Mouse (Mus musculus) small intestine, adult 2 months (tissue): ENCODE data around the gene Gm20388. TPM values are rescaled to one million over a fixed set of nuclear protein-coding genes. Genes with fewer than 3 reads are reported as not detected.

Experiments
- H3K27ac ChIP-seq: fragments of 200-500 bp; 2 replicates; pipeline ENCODE4 v1.5.1; 2012; ENCODE audit warnings: low read depth, low read length, control low read depth, inconsistent platforms; ENCODE audit not compliant: insufficient read depth
- H3K27me3 ChIP-seq: fragments of 200-500 bp; 2 replicates; pipeline ENCODE4 v1.6.1; 2012; ENCODE audit warnings: mild to moderate bottlenecking, moderate library complexity, low read length, inconsistent platforms; ENCODE audit not compliant: control insufficient read depth, insufficient read depth
- H3K36me3 ChIP-seq: fragments of 200-500 bp; 2 replicates; pipeline ENCODE4 v1.6.1; 2012; ENCODE audit warnings: mild to moderate bottlenecking, low read length, control low read depth, inconsistent platforms; ENCODE audit not compliant: control insufficient read depth, insufficient read depth
- H3K4me1 ChIP-seq: fragments of 200-500 bp; 2 replicates; pipeline ENCODE4 v1.6.1; 2012; ENCODE audit warnings: low read length, inconsistent platforms, mixed read lengths; ENCODE audit not compliant: control insufficient read depth, insufficient read depth, insufficient read length
- H3K4me3 ChIP-seq: fragments of 200-500 bp; 2 replicates; pipeline ENCODE4 v1.5.1; 2012; ENCODE audit warnings: low read depth, mild to moderate bottlenecking, control low read depth, inconsistent platforms, low read length, moderate library complexity
- CTCF ChIP-seq: fragments of 200-500 bp; IDR thresholded peaks from 2 replicates; pipeline ENCODE4 v1.5.1; 2012; ENCODE audit warnings: low read depth, mild to moderate bottlenecking, control low read depth, inconsistent platforms, low read length, moderate library complexity, mixed read lengths; ENCODE audit not compliant: insufficient replicate concordance, insufficient read length; ENCODE audit errors: extremely low read depth
- POLR2A ChIP-seq: fragments of 200-500 bp; IDR thresholded peaks from 2 replicates; pipeline ENCODE4 v1.6.1; 2012; ENCODE audit warnings: low read depth, mild to moderate bottlenecking, control low read depth, inconsistent platforms, low read length, moderate library complexity
- WGBS: fragments of 180-500 bp; shearing (Covaris S2); methylation state at CpG from one replicate; pipeline ENCODE4 v1.1.7; 2018; 5-methylcytosine and 5-hydroxymethylcytosine counted together
- polyA plus RNA-seq: library from polyadenylated mRNA; depleted of rRNA; stranded (reverse); fragments of >200 nt; gene quantifications from 2 replicates; pipeline ENCODE4 v1.2.3, GENCODE M21; 2012; rRNA removed

The Gm20388 gene
- polyA plus RNA-seq, 1 experiment: 37.3 TPM

DNA sequence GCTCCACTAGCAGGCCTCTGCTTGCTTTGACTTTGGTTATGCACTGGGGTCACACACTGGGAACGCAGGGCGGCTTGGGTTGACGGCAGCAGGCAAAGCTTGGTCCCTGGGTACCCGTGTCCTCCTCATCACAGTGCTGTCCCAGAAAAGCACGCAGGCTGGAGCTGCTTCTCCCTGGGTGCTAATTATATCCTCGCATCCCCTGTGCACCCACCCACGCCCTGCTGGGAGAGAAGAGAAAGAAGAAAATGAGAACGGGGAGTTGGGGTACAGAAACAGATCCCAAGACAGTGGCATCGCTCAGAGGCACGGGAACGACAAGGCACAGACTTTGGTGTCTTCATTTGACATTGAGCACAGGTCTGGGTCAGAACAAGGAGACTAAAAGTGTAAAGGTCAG lies 4478.9 kb downstream of the Gm20388 start:
- WGBS: 85% methylated on average over 11 of the region's 11 CpGs
- no peaks in the 10 kb centered on the region for H3K27me3 ChIP-seq
- TF ChIP-seq CTCF: no peak
- TF ChIP-seq POLR2A: no peak
- H3K4me3 ChIP-seq: no peak overlapping the region
- no peak overlapping the region for H3K27ac ChIP-seq
- no peaks in the 10 kb centered on the region for H3K36me3 ChIP-seq
- no peaks in the 10 kb centered on the region for H3K4me1 ChIP-seq

DNA sequence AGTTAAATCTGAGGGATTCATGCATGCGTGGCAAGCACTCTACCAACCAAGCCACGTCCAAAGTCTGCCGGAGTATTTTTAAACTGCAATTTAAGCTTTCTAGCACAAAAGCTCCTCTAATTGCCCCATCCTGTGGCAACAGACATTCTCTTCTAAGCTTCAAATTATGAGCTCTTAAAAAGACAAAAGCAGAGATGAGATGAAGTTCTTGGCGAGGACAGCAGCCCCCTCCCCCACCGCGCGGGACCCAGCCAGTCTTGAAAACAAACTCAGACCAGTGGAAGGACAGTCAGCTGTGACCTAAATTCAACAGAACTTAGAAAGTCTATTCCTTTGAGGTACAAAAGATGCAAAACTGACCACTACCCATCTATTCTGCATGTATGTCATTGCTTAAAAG lies 4480.6 kb downstream of the Gm20388 start:
- Histone ChIP-seq H3K27me3 (no peaks in the 10 kb centered on the region), H3K36me3 (no peaks in the 10 kb centered on the region), H3K4me1 (no peaks in the 10 kb centered on the region), H3K4me3 (no peak overlapping the region), H3K27ac (no peak overlapping the region)
- no peak for TF ChIP-seq POLR2A
- no peak for TF ChIP-seq CTCF
- WGBS: 83% methylated on average over 7 of the region's 7 CpGs

DNA sequence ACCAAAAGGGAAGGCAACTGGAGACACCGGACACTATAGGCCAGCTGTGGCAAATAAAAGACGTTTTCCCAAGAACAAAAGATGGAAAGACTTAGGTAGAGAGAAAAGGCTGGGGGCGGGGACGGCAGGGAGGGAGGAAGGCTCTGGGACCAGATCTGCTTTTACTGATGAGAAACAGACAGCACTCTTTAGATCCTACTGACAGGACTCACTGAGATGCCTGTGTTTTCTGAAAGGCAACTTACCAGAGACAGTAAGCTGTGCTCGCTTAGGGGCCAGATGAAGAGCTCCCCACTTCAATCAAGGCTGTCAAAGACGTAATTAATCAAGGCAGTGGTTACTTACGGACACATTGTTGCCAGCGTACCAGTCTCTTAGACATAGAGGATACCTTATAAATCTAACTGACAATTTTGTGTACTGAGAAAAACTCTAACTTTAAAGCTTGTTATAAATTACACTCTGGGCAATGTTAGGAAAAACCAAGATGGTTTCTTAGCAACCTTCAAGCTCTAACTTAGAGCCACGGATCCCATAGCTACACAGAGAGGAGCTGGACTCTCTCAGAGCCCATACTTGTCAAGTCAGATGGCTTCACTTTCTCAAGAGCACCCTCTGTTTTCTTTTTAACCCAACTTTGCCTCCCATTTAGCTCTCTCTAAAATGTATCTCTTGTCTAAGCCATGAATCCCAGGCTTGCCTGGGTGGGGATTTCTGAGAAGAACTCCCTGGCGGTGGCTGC lies 4481.8 kb downstream of the Gm20388 start:
- Histone ChIP-seq H3K27me3 (no peaks in the 10 kb centered on the region), H3K36me3 (no peaks in the 10 kb centered on the region), H3K4me1 (no peaks in the 10 kb centered on the region), H3K4me3 (no peak overlapping the region), H3K27ac (peak overlapping the region; percentile 15; the same call in 1 of the 2 replicates)
- TF ChIP-seq POLR2A: no peak
- no peak for TF ChIP-seq CTCF
- WGBS: 62% methylated on average over 10 of the region's 10 CpGs

DNA sequence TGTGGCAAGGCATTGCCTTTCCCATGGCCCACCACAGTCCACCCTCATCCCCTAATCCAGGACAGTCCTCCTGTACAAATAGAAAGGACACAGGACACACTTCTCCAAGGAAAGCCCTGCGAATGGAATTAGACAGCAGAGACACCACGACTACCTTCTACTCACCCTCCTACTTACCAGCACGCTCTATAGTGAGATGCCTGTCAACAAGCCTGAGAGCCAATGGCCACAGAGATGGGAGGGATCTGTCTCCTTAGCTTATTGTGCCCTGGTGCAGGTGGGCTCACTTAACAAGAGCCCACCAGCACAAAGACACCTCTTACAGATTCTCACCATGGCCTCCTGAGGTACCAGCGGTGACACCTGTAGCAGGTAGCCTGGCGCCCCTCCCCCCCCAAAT lies 4482.4 kb downstream of the Gm20388 start:
- no peaks in the 10 kb centered on the region for H3K4me1 ChIP-seq
- no peaks in the 10 kb centered on the region for H3K27me3 ChIP-seq
- H3K4me3 ChIP-seq: no peak overlapping the region
- 0 out of 2 replicates have a peak overlapping the region, but pooled peaks have one; percentile 15 for H3K27ac ChIP-seq
- TF ChIP-seq CTCF (no peak), POLR2A (no peak)
- WGBS: 68% methylated on average over 5 of the region's 5 CpGs
- no peaks in the 10 kb centered on the region for H3K36me3 ChIP-seq

DNA sequence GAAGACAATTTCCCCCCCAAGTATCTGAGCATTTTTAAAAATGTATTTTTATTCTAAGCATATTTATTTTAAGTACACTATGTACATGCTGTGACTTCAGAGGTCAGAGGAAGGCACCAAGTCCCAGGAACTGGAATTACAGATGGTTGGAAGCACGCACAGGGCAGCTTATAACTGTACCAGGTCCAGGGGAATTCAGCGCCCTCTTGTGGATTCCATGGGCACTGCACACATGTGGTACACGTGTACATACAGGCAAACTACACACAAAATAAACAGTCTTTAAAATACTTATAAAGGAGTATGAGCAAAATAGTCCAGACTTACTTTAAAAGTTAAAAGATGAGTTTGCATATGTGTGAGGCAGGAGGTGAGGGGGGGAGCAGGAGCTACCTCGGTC lies 4483.3 kb downstream of the Gm20388 start:
- no peak for TF ChIP-seq POLR2A
- TF ChIP-seq CTCF: peak; percentile 34; the same call in 1 of the 2 replicates
- Histone ChIP-seq H3K4me3 (no peak overlapping the region), H3K36me3 (no peaks in the 10 kb centered on the region), H3K4me1 (no peaks in the 10 kb centered on the region), H3K27me3 (no peaks in the 10 kb centered on the region), H3K27ac (no peak overlapping the region)
- 80% methylated on average over 4 of the region's 4 CpGs for WGBS

DNA sequence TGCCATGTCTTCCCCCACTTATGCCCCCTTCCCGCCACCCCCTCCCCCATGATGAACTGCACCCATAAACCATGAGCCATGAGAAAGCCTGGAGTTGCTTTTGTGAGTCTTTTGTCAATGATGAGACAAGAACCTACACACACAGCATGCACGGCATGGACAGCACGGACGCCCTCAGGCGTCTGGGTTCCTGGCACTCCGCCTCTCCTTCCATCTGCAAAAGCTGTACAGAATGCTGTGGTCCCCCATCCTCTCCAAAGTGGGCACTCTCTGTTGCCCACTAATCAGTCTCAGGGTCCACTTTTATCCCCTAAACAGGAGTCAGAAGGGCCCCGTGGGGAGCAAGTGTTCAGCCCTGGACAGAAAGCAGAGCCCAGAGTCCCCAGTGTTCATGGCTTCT lies 4484.3 kb downstream of the Gm20388 start:
- Histone ChIP-seq H3K27ac (no peak overlapping the region), H3K36me3 (no peaks in the 10 kb centered on the region), H3K27me3 (no peaks in the 10 kb centered on the region)

More for the DNA sequence above, 4484.3 kb downstream of the Gm20388 start:
- 77% methylated on average over 7 of the region's 7 CpGs for WGBS
- H3K4me3 ChIP-seq: no peak overlapping the region
- TF ChIP-seq POLR2A: no peak
- TF ChIP-seq CTCF: no peak
- no peaks in the 10 kb centered on the region for H3K4me1 ChIP-seq

Other genes with a start within 250 kb of the Gm20388 start
- gene Wfdc1, start 244.5 kb upstream of the Gm20388 start, polyA plus RNA-seq: 33.8 and 34.5 TPM in 2 replicates
- gene Atp2c2, start 210.8 kb upstream of the Gm20388 start, polyA plus RNA-seq: 3.0 and 4.8 TPM in 2 replicates
- 4.6 and 7.4 TPM in 2 replicates for gene Tldc1, start 132.4 kb upstream of the Gm20388 start, polyA plus RNA-seq
- 206 and 264 TPM in 2 replicates for gene Cotl1, start 70.3 kb upstream of the Gm20388 start, polyA plus RNA-seq
- gene Klhl36, start 48.6 kb upstream of the Gm20388 start, polyA plus RNA-seq: 11.5 and 23.8 TPM in 2 replicates
- gene Usp10, start 481 bp upstream of the Gm20388 start, polyA plus RNA-seq: 58.1 and 86.1 TPM in 2 replicates
- 8.1 and 8.9 TPM in 2 replicates for gene Crispld2, start 81.6 kb downstream of the Gm20388 start, polyA plus RNA-seq
- 99.7 and 172 TPM in 2 replicates for gene Zdhhc7, start 190.6 kb downstream of the Gm20388 start, polyA plus RNA-seq
- 8.0 and 22.6 TPM in 2 replicates for gene 6430548M08Rik, start 203.3 kb downstream of the Gm20388 start, polyA plus RNA-seq